Mouse (Mus musculus): ENCODE data around the gene Igfbp1. TPM values are rescaled to one million over a fixed set of nuclear protein-coding genes. Genes with fewer than 3 reads are reported as not detected.

Gene Igfbp1
- total and polyA plus RNA-seq, 2 experiments from 2014 or later = not detected

DNA sequence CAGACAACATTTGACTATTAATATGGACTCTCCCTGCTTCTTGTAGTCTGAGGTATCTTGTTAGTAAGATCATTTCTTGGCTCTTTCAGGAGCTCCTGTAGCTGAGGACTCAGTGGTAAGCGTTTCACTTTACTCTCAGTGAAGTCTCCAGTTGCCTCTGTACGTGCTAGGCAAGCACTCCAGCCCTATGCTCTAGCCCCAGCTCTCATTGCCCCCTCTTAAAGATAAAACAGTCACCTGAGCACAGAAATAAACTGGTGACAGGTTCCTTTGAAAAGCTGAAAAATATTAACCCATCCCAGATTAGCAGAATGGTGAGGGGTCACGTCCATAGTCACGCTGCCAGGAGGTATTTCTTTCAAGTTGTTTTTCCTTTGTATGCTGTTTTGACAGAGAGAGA is 18.9 kb upstream of the Igfbp1 start:
- H3K9ac ChIP-seq = no peak overlapping the region
- no peak overlapping the region for H3K4me3 ChIP-seq (ENCODE audit: low read depth, low read length)
- TF ChIP-seq CTCF (IDR thresholded peaks at IDR 0.05; ENCODE audit: low read depth) = no peak
- 0 out of 2 replicates have a peak, but pooled peaks cover 5% of the 10 kb centered on the region for H3K36me3 ChIP-seq (ENCODE audit: insufficient read depth)
- ATAC-seq (no peak), DNase-seq (no peak)
- no peaks in the 10 kb centered on the region for H3K4me1 ChIP-seq (ENCODE audit: insufficient read depth)
- no peak overlapping the region for H3K27ac ChIP-seq (ENCODE audit: low read depth, low read length)
- WGBS = 83% methylated on average over 4 of the region's 4 CpGs
- H3K27me3 ChIP-seq (ENCODE audit: insufficient read depth, low read length) = no peaks in the 10 kb centered on the region
- no peak overlapping the region for H3K4me2 ChIP-seq (ENCODE audit: low read depth)
- H3K9me3 ChIP-seq (ENCODE audit: low read length) = no peaks in the 10 kb centered on the region

DNA sequence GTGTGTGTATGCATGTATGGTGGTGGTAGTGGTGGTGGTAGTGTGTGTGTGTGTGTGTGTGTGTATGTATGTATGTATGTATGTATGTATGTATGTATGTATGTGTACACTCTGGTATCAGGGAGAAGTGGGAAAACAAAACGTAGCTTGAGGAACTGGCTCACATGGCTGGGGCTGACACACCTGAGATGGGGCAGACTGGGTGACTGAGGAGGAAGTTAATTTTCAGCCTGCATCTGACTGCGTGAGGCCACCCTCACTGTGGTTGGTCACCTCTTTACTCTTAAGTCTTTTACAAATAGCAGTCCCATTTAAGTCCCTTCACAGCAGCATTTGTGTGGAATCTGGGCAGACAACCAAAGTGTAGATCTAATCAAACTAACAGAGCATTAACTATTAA is 18.3 kb upstream of the Igfbp1 start:
- no peak for DNase-seq
- no peaks in the 10 kb centered on the region for H3K9me3 ChIP-seq (ENCODE audit: low read length)
- ATAC-seq = no peak
- H3K9ac ChIP-seq = no peak overlapping the region
- H3K4me1 ChIP-seq (ENCODE audit: insufficient read depth) = no peaks in the 10 kb centered on the region
- TF ChIP-seq CTCF (IDR thresholded peaks at IDR 0.05; ENCODE audit: low read depth) = no peak
- H3K4me2 ChIP-seq (ENCODE audit: low read depth) = no peak overlapping the region
- H3K27ac ChIP-seq (ENCODE audit: low read depth, low read length) = no peak overlapping the region
- H3K36me3 ChIP-seq (ENCODE audit: insufficient read depth) = no peaks in the 10 kb centered on the region
- H3K27me3 ChIP-seq (ENCODE audit: insufficient read depth, low read length) = no peaks in the 10 kb centered on the region
- no peak overlapping the region for H3K4me3 ChIP-seq (ENCODE audit: low read depth, low read length)
- 84% methylated on average over 2 of the region's 2 CpGs for WGBS

DNA sequence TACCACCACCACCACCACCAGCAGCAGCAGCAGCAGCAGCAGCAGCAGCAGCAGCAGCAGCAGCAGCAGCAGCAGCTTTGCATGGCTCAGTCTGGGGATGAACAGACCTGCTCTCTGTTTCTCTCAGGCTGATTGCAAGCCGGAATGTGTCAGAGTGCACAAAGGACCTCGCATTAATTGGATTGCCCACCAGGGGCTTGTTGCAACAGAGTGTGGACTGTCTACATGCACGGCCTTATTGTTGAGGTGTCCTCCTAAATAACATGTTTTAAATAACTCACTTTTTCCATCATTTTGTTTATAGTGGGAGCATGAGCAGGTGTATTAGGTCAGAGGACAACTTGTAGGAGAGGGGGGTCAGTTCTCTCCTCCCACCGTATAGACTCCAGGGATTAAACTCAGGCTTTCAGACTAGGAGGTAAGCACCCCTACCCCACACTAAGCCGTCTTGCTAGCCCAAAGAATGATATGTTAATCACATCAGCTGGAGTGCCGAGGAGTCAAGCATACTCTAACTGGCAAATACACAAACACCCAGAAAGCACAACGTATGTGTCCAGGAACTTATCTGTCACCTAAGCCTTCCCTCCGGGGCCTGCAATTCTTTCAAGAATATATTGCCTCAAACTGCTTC is 15.1 kb upstream of the Igfbp1 start:
- Histone ChIP-seq H3K27me3 (ENCODE audit: insufficient read depth, low read length) (no peaks in the 10 kb centered on the region), H3K9me3 (ENCODE audit: low read length) (no peaks in the 10 kb centered on the region), H3K4me2 (ENCODE audit: low read depth) (no peak overlapping the region), H3K27ac (ENCODE audit: low read depth, low read length) (no peak overlapping the region; the same call in 1 of the 2 replicates), H3K9ac (no peak overlapping the region), H3K4me1 (ENCODE audit: insufficient read depth) (no peaks in the 10 kb centered on the region), H3K4me3 (ENCODE audit: low read depth, low read length) (no peak overlapping the region), H3K36me3 (ENCODE audit: insufficient read depth) (no peaks in the 10 kb centered on the region)
- DNase-seq (no peak), ATAC-seq (peak; percentile 66)
- TF ChIP-seq CTCF (IDR thresholded peaks at IDR 0.05; ENCODE audit: low read depth) = peak; percentile 32
- WGBS = 12% methylated on average over 8 of the region's 8 CpGs

DNA sequence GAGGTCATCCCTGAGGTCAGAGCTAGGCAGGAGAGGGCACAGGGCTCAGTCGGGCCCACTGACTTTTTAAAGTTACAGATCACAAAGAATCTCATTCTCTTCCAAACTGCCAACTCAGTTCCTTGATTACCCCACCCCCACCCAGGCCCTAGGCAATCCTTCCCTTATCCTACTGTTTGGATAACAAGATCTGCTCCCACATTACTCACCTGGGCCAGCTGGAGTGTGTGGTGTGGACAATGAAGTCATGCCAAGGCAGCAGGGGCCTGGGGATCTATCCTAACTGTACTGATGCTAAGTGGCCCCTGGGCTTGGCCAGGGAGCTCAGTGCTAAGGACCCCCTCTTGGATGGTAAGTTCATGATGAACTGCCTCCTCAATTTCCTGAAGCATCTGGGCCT is 13.2 kb upstream of the Igfbp1 start:
- no peak for ATAC-seq
- 53% methylated on average over 1 of the region's 1 CpGs for WGBS
- no peak overlapping the region for H3K4me3 ChIP-seq (ENCODE audit: low read depth, low read length)
- TF ChIP-seq CTCF (IDR thresholded peaks at IDR 0.05; ENCODE audit: low read depth) = no peak
- no peaks in the 10 kb centered on the region for H3K9me3 ChIP-seq (ENCODE audit: low read length)
- no peak for DNase-seq
- no peaks in the 10 kb centered on the region for H3K36me3 ChIP-seq (ENCODE audit: insufficient read depth)
- no peaks in the 10 kb centered on the region for H3K27me3 ChIP-seq (ENCODE audit: insufficient read depth, low read length)
- H3K4me2 ChIP-seq (ENCODE audit: low read depth) = no peak overlapping the region
- H3K9ac ChIP-seq = no peak overlapping the region
- no peaks in the 10 kb centered on the region for H3K4me1 ChIP-seq (ENCODE audit: insufficient read depth)
- no peak overlapping the region for H3K27ac ChIP-seq (ENCODE audit: low read depth, low read length)

DNA sequence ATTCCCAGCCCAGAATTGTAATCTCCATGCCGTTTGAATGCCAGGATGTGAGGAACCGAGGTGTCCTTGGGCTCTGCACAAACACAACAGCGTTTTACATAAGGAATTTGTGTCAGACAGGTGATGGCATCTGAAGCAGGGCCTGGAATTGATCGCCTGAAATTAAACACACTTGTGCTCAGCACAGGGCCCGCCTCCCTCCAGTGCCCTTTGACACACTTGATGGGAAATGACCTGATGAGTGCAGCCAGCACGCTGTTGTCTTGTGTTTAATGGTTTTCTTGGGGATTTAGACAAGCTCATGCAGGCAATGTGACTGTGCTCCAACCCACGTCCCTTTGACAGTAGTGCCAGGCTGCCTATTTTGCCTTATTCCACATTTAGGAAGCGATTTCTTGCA is 10.1 kb upstream of the Igfbp1 start:
- Histone ChIP-seq H3K9me3 (ENCODE audit: low read length) (no peaks in the 10 kb centered on the region), H3K4me2 (ENCODE audit: low read depth) (no peak overlapping the region), H3K36me3 (ENCODE audit: insufficient read depth) (no peaks in the 10 kb centered on the region), H3K27ac (ENCODE audit: low read depth, low read length) (no peak overlapping the region), H3K4me3 (ENCODE audit: low read depth, low read length) (no peak overlapping the region), H3K27me3 (ENCODE audit: insufficient read depth, low read length) (no peaks in the 10 kb centered on the region), H3K4me1 (ENCODE audit: insufficient read depth) (no peaks in the 10 kb centered on the region), H3K9ac (no peak overlapping the region)
- ATAC-seq (no peak), DNase-seq (no peak)
- WGBS = 70% methylated on average over 8 of the region's 8 CpGs
- TF ChIP-seq CTCF (IDR thresholded peaks at IDR 0.05; ENCODE audit: low read depth) = no peak

DNA sequence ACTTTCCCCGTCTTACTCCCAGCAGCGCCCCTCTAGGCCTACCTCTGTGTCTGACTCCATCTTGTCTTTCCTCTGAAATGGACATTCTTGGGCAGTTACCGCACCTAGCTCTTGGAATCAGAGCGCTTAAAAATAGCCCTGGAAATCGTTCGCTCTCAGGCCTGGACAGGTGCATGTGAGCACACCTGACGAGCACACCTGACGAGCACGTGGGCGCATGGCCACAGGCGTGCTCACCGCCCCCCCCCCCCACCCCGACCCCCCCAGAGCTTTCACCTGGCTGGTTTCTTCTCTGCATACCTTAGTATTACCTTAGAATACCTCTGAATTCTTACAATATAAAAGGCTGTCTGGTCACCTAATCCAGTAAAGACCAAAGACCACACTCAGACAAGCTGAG is 9.1 kb upstream of the Igfbp1 start, which contains the start of gene Gm11985:
TSS of gene Gm11985 (minus strand) at position 101 of the 400 bp plus-strand sequence.
- Histone ChIP-seq H3K9ac (no peak within 1 kb of the TSS), H3K9me3 (ENCODE audit: low read length) (no peaks in the 10 kb centered on the region), H3K4me3 (ENCODE audit: low read depth, low read length) (no peak within 1 kb of the TSS), H3K4me1 (ENCODE audit: insufficient read depth) (no peaks in the 10 kb centered on the region), H3K36me3 (ENCODE audit: insufficient read depth) (no peaks in the 10 kb centered on the region), H3K27ac (ENCODE audit: low read depth, low read length) (no peak within 1 kb of the TSS), H3K27me3 (ENCODE audit: insufficient read depth, low read length) (no peaks in the 10 kb centered on the region), H3K4me2 (ENCODE audit: low read depth) (no peak within 1 kb of the TSS)
- 90% methylated on average over 13 of the region's 13 CpGs for WGBS
- no peak for ATAC-seq
- no peak for TF ChIP-seq CTCF (IDR thresholded peaks at IDR 0.05; ENCODE audit: low read depth)
- no peak for DNase-seq

DNA sequence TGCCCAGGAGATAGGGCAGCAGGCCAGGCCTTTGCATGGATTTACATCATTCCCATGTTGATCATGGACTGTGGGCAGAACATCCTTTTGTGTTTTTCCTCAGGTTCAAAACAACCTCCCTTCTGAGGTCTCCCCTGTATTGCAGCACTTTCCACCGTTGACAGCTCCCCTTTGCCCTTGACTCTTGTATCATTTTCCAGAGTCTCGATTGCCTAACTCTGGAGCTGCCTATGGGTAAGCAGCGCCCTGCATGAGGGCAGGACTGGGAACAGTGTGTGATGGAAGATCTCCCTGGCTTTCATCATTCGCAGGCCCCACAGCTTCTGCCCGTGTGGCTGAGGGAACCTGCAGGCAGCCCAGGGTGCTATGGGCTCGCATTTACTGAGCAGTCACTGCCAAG is 4.9 kb upstream of the Igfbp1 start:
- Histone ChIP-seq H3K4me1 (ENCODE audit: insufficient read depth) (no peaks in the 10 kb centered on the region), H3K4me2 (ENCODE audit: low read depth) (no peak overlapping the region), H3K27ac (ENCODE audit: low read depth, low read length) (no peak overlapping the region), H3K4me3 (ENCODE audit: low read depth, low read length) (no peak overlapping the region), H3K36me3 (ENCODE audit: insufficient read depth) (no peaks in the 10 kb centered on the region), H3K27me3 (ENCODE audit: insufficient read depth, low read length) (no peaks in the 10 kb centered on the region), H3K9ac (no peak overlapping the region), H3K9me3 (ENCODE audit: low read length) (no peaks in the 10 kb centered on the region)
- ATAC-seq (peak; percentile 44; the same call in 1 of the 2 replicates), DNase-seq (no peak)
- no peak for TF ChIP-seq CTCF (IDR thresholded peaks at IDR 0.05; ENCODE audit: low read depth)
- WGBS = 67% methylated on average over 6 of the region's 6 CpGs

All from forebrain, postnatal 0 days (tissue).